Mouse (Mus musculus) small intestine, adult 2 months (tissue): ENCODE measurements at regions not wholly inside any gene's neighbourhood (a gene's known extent, or its start where the extent isn't known, plus 50 kb on each side); places are given as distances from the start of the nearest gene placed in this dataset.

Experiments used
- CTCF ChIP-seq: fragments of 200-500 bp; IDR thresholded peaks from 2 replicates; pipeline ENCODE4 v1.5.1; 2012; ENCODE audit warnings: low read depth, mild to moderate bottlenecking, control low read depth, inconsistent platforms, low read length, moderate library complexity, mixed read lengths; ENCODE audit not compliant: insufficient replicate concordance, insufficient read length; ENCODE audit errors: extremely low read depth
- POLR2A ChIP-seq: fragments of 200-500 bp; IDR thresholded peaks from 2 replicates; pipeline ENCODE4 v1.6.1; 2012; ENCODE audit warnings: low read depth, mild to moderate bottlenecking, control low read depth, inconsistent platforms, low read length, moderate library complexity

DNA sequence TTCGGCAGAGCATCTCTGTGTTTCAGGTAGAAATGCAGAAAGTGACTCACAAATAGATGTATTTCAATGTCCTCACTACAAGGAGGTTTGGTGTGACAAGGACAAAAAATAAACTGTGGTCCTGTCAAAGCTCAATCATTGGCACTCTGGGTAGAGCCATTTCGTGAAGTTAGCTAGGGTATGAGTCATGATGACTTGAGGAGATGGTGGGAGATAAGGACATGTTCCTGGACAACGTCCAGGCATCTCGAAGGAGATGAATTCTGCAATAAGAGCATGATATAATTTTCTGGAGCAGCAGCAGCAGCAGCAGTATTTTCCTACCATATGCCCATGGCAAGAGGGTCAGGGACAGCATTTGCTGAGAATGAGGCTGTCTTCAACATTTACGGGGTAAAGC is 217.7 kb downstream of the Ttc32 start:
- TF ChIP-seq CTCF: no peak
- TF ChIP-seq POLR2A: no peak
